Mouse (Mus musculus) bone marrow macrophage, adult 2 months (primary cell): ENCODE results near the gene 2410015M20Rik.

Experiments
- CTCF ChIP-seq: IDR thresholded peaks from 2 replicates; pipeline ENCODE4 v1.5.1; 2012; ENCODE audit warnings: low read depth, mild to moderate bottlenecking, low read length, moderate library complexity
- POLR2A ChIP-seq: IDR thresholded peaks from 2 replicates; pipeline ENCODE4 v1.6.1; 2012; ENCODE audit warnings: mild to moderate bottlenecking, low read depth, low read length, borderline replicate concordance

- TF ChIP-seq CTCF (no peak), POLR2A (no peak)
Measured at GRCm38 (mm10) chr17:56607521-56608062, 2.0 kb downstream of the 2410015M20Rik start.
